Mouse (Mus musculus): ENCODE measurements around the gene Setd6. TPM values are rescaled to one million over a fixed set of nuclear protein-coding genes. Genes with fewer than 3 reads are reported as not detected.

Gene Setd6
- polyA plus RNA-seq, 1 experiment: 11.6 TPM

- H3K4me1 ChIP-seq (ENCODE audit: control insufficient read depth, insufficient read depth, insufficient read length, low read length): no peaks in the 10 kb centered on the region
- no peak overlapping the region for H3K4me3 ChIP-seq (ENCODE audit: insufficient read depth, low read depth, low read length)
- no peak overlapping the region for H3K27ac ChIP-seq (replicated peaks; ENCODE audit: low read depth, low read length)
Observed at GRCm38 (mm10) chr8:95738596-95738995, 22.9 kb downstream of the Setd6 start.

- Histone ChIP-seq H3K4me3 (ENCODE audit: insufficient read depth, low read depth, low read length) (no peak overlapping the region), H3K27ac (replicated peaks; ENCODE audit: low read depth, low read length) (no peak overlapping the region)
Observed at GRCm38 (mm10) chr8:95741732-95742131, 26.1 kb downstream of the Setd6 start.

GRCm38 (mm10) chr8:95748028-95748427 lies 32.3 kb downstream of the Setd6 start:
- H3K4me1 ChIP-seq (ENCODE audit: control insufficient read depth, insufficient read depth, insufficient read length, low read length): no peaks in the 10 kb centered on the region
- H3K4me3 ChIP-seq (ENCODE audit: insufficient read depth, low read depth, low read length): no peak overlapping the region
- H3K27ac ChIP-seq (replicated peaks; ENCODE audit: low read depth, low read length): no peak overlapping the region

More at GRCm38 (mm10) chr8:95741732-95742131, 26.1 kb downstream of the Setd6 start:
- H3K4me1 ChIP-seq (ENCODE audit: control insufficient read depth, insufficient read depth, insufficient read length, low read length): no peaks in the 10 kb centered on the region

GRCm38 (mm10) chr8:95751924-95752323 lies 36.2 kb downstream of the Setd6 start:
- no peaks in the 10 kb centered on the region for H3K4me1 ChIP-seq (ENCODE audit: control insufficient read depth, insufficient read depth, insufficient read length, low read length)
- H3K4me3 ChIP-seq (ENCODE audit: insufficient read depth, low read depth, low read length): no peak overlapping the region
- no peak overlapping the region for H3K27ac ChIP-seq (replicated peaks; ENCODE audit: low read depth, low read length)

- no peak overlapping the region for H3K4me3 ChIP-seq (ENCODE audit: insufficient read depth, low read depth, low read length)
Observed at GRCm38 (mm10) chr8:95760323-95760722, 44.6 kb downstream of the Setd6 start.

GRCm38 (mm10) chr8:95764133-95764532 lies 48.5 kb downstream of the Setd6 start:
- H3K4me3 ChIP-seq (ENCODE audit: insufficient read depth, low read depth, low read length): no peak overlapping the region
- H3K27ac ChIP-seq (replicated peaks; ENCODE audit: low read depth, low read length): no peak overlapping the region
- H3K4me1 ChIP-seq (ENCODE audit: control insufficient read depth, insufficient read depth, insufficient read length, low read length): no peaks in the 10 kb centered on the region

More at GRCm38 (mm10) chr8:95760323-95760722, 44.6 kb downstream of the Setd6 start:
- Histone ChIP-seq H3K27ac (replicated peaks; ENCODE audit: low read depth, low read length) (no peak overlapping the region), H3K4me1 (ENCODE audit: control insufficient read depth, insufficient read depth, insufficient read length, low read length) (no peaks in the 10 kb centered on the region)

Other genes starting within 250 kb of the Setd6 start
- gene Csnk2a2, start 225.8 kb upstream of the Setd6 start, polyA plus RNA-seq (2012; ENCODE audit: insufficient read depth, insufficient read length, missing spikeins): 23.4 and 32.7 TPM in 2 replicates
- not detected in 2 replicates for gene Ccdc113, start 181.8 kb upstream of the Setd6 start, polyA plus RNA-seq (2012; ENCODE audit: insufficient read depth, insufficient read length, missing spikeins)
- not detected in 2 replicates for gene Prss54, start 139.5 kb upstream of the Setd6 start, polyA plus RNA-seq (2012; ENCODE audit: insufficient read depth, insufficient read length, missing spikeins)
- gene Gins3, start 82.4 kb upstream of the Setd6 start, polyA plus RNA-seq (2012; ENCODE audit: insufficient read depth, insufficient read length, missing spikeins): 1.3 and 2.0 TPM in 2 replicates
- gene Ndrg4, start 38.9 kb upstream of the Setd6 start, polyA plus RNA-seq (2012; ENCODE audit: insufficient read depth, insufficient read length, missing spikeins): 0.46 and 1.5 TPM in 2 replicates
- 32.1 and 35.7 TPM in 2 replicates for gene Cnot1, start 91.6 kb downstream of the Setd6 start, polyA plus RNA-seq (2012; ENCODE audit: insufficient read depth, insufficient read length, missing spikeins)
- 118 and 149 TPM in 2 replicates for gene Sap18b, start 109.5 kb downstream of the Setd6 start, polyA plus RNA-seq (2012; ENCODE audit: insufficient read depth, insufficient read length, missing spikeins)
- 3.3 and 3.7 TPM in 2 replicates for gene Slc38a7, start 137.7 kb downstream of the Setd6 start, polyA plus RNA-seq (2012; ENCODE audit: insufficient read depth, insufficient read length, missing spikeins)
- 17.1 and 21.0 TPM in 2 replicates for gene Got2, start 172.7 kb downstream of the Setd6 start, polyA plus RNA-seq (2012; ENCODE audit: insufficient read depth, insufficient read length, missing spikeins)

Data from brown adipose tissue, adult 24 weeks (tissue).